Mouse (Mus musculus): Measurements from ENCODE around the gene AL731706.1.
A peak's percentile ranks its signal among the peaks of the same experiment; 100 is the strongest.
"Not testable (repeated sequence)": the region's sequence is repeated elsewhere in the genome, so short reads cannot be mapped to it uniquely, and the experiment has no call there.

Gene AL731706.1

DNA sequence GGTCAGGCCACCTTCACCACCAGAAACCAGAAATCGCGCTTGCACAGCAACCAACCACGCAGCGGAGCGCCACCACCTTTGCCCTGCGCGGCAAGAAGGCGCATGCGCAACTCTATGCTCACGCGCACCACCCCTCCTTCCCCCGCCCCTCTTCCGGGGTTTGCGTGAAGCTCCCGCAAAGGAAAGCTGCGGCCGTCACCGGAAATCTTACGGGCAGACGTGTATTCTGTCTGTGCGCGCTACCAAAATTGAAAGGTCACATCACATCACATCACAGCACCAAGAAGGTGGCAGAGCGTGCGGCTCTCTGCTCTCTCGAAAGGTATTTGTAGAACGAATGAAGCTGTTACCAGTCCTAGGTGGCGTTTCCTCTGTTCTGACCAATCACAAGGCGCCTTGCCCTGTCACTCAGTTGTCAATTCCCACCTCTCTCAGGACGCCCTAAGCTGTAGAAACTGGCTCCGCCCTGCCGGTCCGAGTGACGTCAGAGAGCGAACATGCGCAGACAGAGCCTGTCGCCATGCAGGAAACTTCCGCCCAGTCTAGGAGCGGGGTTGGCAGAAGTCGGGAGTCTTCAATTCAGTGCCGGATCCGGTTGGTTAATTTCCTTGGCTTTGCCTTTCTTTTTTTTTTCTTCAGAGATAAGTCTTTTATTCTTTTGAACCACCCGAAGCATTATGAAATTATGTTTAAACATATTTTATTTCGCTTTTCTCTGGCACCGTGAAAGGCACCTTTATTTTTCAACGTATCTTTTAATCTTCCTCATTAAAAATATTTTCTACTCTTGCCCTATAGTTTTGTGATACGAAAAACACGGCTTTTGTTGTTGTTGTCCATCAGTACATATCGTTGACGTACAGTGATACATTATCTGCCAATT lies at the start of gene AL731706.1, which contains the start of the genes Slx4ip and Mkks:
TSS of gene AL731706.1 (minus strand) at position 322 of the 883 bp plus-strand sequence.
TSS of gene Slx4ip (plus strand) at position 151 of the 883 bp plus-strand sequence.
TSS of gene Mkks (minus strand) at position 322 of the 883 bp plus-strand sequence.
- peak; percentile 100 for DNase-seq

DNA sequence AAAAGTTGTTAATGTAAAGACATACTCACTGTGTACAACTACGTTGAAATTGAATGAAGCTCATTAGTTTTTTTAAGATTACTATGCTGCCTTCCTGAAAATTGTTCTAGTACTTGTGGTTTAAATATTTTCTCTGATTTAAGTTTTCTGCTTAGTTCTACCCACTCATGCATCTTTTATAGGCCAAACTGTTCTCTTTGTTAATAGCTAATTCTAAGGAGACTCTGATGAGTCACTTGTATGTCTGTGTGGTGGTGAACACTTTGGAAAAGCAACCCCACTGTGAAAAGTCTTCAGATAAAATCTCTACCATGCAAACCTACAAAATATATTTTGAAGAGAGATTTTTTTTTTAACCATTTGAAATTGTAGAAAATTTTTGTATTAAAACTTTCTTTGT lies 47.1 kb upstream of the AL731706.1 start:
- DNase-seq: no peak

DNA sequence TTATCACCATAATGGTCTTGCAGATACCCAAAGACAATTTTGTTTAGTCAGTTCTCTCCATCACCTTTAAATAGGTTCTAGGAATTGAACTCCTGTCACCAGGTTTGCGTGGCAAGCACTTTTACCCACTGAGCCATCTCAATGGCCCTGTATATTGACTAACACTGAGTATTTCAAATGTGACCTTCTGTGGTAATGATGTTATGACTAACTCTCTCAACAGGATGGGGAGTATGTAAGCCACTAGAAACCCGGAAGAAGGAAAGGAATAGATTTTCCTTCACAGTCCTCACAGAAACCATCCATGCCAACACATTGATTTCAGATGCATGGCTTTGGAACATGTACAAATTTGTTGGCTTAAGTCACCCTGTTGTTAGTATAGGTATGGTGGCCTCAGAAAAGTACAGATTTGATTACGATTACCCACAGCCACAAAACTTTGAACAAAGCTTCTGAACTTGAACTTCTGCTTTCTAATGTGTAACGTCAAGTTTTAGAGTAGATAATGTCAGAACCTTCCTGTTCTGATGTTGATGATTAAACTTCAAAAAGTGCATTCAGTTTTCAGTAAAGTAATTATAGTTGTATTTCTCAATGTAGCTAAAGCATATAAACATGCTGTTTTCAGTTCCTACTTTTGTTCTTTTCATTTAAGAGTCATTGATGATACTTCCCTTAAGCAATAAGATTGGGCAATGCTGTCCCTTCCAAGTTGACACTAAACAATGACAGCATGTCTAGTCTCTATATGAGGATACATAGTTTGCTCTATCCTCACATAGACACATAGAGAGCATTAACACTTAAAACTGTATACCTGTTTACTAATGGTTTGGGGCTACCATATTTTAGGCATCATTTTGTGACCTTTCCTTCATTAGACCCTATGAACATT lies 45.5 kb upstream of the AL731706.1 start:
- DNase-seq: no peak

DNA sequence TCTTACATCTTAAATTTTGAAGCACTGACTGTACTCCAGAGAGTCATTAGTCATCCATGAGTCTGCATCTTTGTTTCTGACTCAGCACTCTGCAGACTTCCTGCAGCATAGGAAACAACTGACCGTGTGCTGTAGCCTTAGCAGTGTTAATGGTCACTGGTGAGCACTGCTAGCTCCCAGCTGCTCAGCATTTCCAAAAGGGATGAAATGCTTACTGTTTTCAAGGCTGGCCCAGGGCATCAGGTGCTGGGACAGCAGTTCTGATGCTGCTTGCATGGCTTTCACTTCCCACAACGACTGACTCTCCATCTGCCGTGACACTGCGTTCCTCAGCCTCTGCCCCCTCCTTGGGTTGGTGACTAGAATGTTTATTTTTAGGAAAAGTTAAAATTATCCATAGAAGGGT lies 29.8 kb upstream of the AL731706.1 start:
- DNase-seq: no peak

DNA sequence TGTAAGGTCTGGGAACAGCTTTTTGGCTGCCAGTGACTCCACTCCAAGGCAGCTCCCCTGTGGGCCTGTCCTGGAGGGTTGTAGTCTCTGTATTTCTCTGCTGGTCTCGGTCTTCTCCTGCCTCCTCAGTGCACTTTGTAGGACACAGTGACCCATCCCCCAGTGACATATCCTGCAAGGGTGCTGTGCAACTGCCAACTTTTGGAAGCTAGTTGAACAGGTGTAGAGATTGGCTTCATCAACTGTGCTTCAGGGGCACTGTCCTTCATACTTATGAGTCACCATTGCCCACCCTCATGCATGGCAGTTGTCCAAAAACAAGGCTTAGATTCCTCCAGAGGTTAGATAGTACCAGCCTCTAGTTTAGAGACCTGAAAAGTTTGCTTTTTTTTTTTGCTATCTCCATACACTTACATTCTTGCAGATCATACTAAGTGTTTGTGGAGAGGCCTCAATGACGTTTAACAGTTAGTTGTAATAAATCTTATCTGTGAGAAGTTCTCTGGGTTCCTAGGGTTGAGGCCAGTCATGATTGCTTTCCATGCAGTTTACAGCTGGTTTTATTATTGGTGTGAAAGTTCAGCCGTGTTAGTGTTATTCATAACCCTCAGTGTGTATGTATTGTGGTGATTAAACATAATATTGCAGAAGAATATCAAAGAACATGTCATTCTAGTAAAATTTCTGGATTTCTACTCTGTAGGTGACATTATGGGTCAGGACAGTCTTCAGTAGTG lies 29.2 kb upstream of the AL731706.1 start:
- DNase-seq: no peak

DNA sequence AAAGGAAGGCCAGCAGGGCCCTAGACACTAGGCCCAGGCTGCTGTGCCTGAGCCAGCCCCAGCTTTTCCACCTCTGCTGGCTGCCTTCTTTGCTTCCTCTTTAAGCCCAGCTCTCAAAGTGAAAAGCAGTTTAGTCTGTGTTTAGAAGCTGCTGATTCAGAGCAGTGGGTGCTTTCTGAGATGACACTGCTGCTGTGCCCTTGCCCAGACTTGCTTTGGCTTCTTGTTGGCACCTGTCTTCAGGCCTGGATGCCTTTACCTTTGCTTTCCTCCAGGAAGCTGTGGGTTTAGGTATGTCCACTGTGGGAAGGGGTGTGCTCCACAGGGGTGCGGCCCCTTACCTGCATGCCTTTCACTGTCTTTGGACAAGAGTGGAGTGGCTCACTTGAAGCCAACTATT lies 28.2 kb upstream of the AL731706.1 start:
- no peak for DNase-seq

DNA sequence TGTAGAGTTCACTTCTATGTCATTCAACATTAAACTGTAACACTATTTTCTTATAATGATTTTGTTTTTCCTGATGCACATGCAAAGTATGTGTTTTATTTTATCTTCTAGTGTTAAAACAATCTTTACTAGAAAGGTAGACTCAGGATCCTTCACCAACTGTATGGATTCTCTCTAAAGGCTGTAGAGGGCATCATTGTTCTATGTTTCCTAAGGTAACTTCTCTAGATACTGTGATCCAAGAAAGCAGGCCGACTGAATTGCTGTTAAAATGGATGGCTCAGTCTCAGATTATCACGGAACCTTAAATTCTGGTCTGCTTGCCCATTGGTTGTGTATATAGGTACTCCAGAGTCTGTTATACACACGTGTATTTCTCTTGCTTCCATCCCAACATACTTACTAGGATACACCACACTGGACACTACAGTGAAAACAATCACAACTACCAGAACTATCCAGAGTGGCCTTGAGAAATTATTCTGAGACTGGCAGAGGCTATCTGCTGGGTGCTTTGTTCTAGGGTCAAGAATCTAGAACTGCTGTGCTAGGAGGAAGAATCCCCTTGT lies 23.2 kb upstream of the AL731706.1 start:
- DNase-seq: no peak

DNA sequence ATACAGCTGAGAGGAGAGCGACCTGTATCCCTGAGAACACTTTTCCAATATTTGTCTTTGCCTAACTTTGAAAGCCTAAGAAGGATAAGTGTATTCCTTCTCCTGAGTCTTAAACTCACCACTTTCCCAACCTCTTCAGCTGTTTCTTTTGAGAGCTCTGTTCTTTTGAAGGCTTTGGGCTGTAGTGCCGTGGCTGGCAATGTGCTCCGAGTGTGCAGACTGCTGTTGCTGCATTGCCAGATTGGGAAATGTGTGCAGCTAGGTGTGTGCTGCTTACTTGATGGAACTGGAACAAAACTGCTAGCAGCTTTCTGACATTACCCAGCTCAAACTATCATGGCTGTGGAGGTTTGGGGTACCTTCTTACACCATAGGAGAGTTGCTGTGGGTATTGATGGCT lies 21.8 kb upstream of the AL731706.1 start:
- no peak for DNase-seq

DNA sequence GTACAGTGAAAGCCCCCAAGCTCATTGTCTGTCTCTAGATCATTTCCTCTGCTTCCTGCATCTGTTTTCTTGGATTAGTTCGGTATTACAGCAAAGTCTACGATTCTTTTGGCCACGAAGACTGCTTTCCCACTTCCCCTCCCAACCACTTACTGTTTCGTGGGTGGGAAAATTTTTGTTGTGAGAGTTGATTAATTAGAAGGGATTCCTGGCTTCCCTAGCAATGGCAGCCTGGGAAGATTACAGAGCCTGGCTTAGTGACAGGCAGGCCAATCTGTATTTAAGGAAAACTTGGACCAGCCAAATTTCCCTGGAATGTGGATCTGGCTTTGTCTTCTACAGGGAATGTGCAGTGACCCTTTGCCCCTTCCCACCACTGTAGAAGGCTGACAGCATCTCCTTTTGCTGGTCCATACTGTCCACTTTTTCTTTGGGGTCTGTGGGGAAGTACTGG lies 20.8 kb upstream of the AL731706.1 start:
- DNase-seq: no peak

DNA sequence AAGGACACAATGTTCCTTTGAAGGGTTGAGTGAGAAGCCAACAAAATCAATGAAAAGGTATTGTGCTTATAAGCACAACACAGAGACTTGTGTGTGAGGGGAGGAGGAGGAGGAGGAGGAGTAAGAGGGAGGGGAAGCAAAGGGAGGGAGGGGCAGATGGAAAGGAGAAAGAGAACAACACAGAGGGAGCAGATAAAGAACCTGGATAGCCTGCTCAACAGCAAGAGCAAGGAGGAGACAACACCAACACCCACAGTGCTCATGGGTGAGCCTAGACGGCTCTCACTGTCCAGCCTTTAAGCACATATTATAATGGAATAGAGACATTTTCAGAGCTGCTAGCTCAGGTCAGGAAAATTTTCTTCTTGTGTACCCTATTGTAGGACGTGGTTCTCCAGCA lies 18.1 kb upstream of the AL731706.1 start:
- DNase-seq: no peak

DNA sequence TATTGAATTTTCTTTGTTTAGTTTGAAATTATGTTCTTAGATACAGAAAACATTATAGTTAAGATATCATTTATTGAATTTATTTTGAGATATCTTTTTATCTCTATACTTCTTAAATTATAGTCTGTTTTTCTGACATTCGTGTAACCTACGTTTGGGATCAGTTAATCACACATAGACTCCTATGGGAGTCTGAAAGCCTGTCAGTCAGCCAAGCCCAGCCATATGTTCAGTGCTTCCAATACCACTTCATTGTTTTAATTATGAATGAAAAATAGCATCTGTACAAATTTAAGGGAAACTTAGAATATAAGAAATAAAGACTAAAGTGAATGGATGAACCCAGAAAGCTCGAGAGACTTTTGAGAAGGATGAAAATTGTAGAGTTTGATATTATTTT lies 17.4 kb upstream of the AL731706.1 start:
- no peak for DNase-seq

DNA sequence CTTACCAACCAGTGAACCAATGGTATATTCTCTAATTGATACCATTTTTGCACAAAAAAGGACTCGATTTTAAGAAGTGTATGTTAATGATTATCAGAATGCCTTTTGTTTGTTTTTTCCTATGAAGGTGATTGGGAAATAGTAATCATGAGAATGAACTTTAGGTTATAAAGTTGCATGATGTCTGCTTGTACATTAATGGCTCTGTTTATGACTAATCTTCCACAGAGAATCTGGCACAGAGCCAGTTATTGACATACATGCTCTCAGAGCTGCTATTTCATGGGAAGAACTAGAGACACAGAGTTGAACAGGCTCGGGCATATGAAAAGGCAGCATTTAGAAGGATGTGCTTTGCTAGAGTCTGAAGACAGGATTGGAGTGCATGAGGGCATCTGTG lies 4.9 kb upstream of the AL731706.1 start:
- no peak for DNase-seq

DNA sequence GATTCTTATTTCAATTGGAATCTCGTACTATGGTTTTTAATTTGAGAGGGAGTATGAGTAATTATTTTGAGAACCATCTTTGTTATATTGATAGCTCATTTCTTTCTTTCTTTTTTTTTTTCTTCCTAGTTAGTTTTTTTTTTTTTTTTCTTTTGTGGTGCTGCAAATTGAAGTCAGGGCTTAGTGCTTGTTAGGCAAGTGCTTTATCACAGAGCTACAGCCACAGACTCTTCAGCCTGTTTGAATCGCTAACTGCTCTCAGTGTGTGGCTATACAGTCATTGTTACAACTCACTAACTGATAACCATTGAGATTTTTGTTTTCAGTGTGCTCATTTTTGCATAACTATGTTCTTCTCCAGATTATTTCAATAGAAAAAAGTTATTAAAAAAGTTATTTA lies 3.3 kb upstream of the AL731706.1 start:
- DNase-seq: no peak

DNA sequence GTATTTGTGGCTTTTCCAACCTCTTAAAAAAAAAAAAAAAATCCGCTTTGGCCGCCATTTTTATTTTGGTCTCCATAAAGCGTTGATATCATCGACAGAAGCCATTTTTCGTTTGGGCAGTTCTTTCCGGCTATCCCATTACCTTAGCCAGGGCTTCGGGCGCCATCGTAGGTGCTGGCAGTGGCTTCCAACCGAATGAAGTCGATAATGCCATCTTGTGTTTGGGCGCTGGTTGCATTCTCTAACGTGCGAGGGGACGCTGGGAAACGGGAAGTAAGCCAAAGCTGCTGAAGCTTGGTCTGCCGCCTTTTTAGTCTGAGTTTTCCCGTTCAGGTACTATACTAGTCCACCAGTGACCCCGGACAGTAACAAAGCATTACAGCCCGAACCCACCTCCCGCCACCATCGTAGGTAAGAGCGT lies 772 bp upstream of the AL731706.1 start:
- DNase-seq: peak; percentile 98

DNA sequence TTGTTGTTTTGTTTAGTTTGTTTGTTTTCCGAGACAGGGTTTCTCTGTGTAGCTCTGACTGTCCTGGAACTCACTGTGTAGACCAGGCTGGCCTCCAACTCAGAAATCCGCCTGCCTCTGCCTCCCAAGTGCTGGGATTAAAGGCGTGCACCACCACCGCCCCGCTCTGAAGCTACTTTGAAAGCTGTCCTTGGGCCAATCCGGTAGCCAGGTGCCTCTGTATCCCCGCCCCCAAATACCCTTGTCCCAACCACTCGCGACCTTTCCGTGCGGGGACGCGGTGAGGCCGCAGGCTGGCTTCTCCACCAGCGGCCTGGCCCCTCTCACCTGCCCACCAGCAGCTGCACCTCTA lies 497 bp downstream of the AL731706.1 start:
- not testable (repeated sequence) for DNase-seq

DNA sequence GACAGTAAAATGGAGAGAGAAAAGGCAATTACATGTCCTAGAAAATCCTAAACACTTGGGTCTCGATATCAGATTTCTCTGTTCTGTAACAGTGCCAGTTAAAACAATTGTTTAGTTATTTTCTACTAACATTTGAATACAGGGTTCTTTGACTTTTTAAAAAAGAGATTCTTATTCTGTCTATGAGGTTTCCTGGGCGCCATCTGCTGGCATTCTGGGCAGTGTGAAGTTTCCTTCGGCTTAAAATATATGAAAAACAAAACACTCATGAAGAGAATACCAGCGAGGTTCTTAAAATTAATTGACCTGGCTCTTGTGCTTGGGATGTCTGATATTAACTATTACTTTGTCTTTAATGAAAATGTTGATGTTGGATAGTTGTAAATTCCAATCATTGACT lies 4.3 kb downstream of the AL731706.1 start:
- DNase-seq: peak in 1 of 2 experiments; percentile 14

DNA sequence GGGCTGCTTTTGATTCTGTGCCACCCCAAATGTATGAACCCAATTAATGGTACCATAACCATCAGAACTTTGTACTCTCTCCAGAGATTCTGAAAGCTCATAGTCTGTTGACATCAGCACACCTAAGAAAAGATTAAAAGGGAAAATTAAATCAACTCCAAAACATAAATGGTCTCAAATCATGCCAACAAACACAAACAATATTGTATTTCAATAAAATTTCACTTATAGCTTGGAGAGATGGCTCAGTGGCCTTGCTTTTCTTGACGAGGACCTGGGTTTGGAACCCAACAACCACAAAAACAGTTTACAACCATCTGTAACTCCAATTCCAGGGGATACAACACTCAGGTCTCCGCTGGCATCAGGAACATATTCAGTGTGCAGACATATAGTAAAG lies 5.6 kb downstream of the AL731706.1 start, which contains the start of gene AL731706.2:
TSS of gene AL731706.2 (minus strand) at position 101 of the 400 bp plus-strand sequence.
- DNase-seq: no peak

DNA sequence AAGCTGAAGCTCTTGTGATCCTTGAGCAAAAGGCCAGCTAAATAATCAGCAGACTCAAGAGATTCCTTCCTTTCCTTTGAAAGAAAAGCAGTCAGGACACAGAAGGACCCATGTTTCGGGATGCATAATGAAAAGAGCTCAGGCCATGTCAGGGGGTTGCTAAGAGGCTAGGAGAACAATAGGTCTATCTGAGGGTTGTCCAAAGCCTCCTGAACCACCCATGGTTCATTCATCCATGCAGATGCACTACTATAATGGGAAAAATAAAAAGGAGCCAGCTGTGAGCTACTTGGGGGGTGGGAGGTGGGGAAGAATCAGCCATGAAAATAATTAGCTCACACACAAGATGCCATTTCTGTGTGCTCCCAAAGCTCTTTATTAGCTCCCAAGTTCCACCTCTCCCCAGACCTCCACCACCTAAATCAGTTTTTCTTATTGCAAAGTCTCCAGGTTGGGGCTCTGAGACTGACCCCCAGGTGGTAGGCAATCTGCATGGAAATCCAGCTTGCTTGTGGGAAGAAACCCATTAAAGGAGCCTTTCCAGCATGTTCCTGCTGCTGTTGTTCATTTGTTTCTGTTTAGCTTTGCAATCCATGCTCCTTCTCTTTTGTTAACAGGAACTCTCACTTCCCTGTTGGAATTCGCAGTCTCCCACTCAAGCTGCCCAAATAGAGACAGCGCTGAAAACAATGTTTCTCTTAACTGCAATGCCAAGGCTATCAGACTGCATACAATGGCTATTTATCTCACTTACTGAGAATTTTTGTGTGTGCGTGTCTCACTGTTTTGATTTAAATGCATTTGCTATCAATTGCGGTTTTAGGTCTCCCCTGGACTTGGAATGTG lies 36.4 kb downstream of the AL731706.1 start:
- no peak for DNase-seq

DNA sequence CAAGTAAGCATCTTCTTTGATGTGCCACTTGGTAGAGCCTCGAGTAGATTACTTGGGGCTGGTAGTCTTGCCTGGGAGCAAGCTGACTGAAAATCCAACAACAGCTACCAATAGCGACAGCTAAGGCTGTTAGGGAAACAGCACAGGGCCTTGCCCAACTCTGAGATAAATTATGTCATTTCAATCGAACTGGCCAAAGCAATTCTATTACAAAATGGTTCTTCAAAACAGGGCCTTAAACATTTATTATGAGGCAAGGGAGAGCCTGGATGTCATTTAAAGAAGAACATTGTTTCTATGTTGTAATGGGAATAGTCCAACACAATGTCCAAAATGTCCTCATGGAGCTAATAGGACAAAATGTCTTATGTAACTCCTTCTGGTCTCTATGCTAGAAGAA lies 40.8 kb downstream of the AL731706.1 start:
- no peak for DNase-seq

DNA sequence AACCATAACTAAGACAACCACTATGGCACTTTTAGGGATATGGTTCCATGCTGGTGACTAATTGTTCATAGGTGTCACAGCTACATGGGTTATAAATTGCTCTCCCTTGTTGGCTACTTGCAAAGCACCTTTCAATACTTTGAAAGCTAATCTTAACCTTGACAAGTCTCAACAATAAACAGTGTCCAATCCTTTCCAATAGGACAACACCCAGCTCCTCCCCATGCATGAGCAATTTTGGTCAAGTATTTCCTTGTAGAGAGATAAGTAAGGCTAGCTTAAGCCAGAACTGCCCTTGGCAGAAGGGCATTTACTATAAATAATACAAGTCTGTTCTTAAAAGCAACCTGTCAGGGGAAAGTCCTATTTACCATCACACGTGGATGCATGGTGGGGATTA lies 53.2 kb downstream of the AL731706.1 start:
- no peak for DNase-seq

DNA sequence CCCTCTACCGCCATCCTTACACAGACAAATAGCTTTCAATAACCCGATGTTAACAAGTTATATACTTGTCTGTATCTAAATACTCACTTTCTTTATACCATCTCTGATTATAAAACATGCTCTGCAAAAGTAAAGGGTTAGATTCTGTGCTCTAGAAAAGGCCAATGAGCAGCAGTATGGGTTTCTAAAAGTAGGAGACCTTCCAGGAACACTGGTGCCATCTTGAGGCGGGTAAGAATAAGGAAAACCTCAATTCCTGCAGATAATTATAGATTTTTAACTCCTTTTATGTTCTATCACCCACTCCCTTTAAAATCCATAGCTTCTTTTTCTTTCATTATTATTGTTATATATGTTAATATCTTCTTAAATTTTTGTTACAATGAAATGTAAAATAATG lies 55.3 kb downstream of the AL731706.1 start:
- DNase-seq: no peak

DNA sequence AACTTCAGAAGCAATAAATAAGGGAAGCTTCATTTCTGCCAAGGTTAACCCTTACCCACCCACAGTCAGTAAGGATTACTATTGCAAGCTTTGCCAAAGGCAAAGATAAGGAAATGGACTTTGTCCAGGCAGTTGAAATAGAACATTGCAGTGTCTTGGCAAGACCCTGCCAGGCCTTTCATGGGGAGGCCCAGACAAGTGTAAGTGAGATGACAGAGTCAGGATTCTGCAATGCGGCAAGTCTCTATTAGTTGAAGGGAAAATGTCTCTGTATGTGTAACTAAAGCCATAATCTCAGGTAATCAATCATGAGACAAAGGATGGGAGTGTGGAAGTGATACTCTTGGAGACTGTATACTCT lies 56.5 kb downstream of the AL731706.1 start:
- DNase-seq: no peak
